Mouse (Mus musculus): ENCODE data around the gene Adgra3.

Adgra3 gene

DNA sequence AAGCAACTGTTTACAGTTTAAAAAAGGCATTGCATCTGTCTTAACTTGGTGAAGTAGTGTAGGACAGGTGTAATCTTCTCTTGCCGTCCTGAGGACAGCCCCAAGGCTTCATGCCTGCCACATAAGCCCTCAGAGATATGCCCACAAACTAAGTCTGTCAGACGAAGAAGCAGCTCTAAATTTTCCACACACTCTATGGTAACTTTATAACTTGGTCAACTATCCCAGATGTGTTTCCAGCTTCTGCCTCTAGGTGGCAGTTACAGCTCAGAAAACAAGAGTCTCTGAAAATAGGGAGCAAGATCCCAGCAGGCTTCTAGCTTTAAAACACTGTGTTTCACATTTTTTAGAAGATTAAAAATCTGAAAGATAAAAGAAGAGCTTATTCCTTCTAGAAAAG, 82.8 kb downstream of the Adgra3 start:
- DNase-seq (ENCODE audit: low read depth, low spot score) = peak; percentile 34

DNA sequence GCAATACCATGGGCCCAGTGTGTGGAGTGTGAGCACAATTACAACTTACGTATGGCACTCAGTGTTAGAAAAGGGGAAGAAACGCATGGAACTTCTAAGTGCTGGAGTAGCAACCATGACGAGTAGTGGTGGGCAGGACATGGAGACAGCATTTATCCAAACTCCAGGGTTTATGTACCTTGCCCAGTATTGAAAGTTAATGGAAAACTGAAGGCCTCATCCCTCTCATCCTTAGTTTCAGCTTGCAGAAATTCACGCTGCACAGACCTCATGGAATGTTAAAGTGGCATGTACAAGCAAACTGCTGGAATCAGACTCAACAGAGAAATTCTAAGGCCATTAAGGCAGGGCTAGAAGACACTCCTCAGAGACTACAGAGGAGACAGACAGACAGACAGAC, 84.6 kb downstream of the Adgra3 start:
- no peak for DNase-seq (ENCODE audit: low read depth, low spot score)

DNA sequence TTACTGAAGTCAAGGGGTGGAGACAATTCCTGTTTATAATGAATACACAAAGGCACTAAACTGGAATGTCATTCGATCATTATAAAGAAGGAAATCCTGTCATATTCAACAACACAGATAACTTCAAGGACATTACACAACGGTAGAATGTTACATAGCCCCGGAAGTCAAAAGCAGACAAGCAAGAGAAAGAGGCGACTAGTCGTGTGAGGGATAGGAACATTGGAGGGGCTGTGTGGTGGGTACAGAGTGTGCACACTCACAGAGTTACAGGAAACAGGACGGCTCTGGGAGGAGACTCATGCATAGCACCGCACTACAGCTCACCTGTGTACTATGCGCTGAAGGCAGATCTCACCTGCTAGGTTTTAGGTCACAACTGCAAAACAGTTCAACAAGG, 89.1 kb downstream of the Adgra3 start:
- DNase-seq (ENCODE audit: low read depth, low spot score) = no peak

DNA sequence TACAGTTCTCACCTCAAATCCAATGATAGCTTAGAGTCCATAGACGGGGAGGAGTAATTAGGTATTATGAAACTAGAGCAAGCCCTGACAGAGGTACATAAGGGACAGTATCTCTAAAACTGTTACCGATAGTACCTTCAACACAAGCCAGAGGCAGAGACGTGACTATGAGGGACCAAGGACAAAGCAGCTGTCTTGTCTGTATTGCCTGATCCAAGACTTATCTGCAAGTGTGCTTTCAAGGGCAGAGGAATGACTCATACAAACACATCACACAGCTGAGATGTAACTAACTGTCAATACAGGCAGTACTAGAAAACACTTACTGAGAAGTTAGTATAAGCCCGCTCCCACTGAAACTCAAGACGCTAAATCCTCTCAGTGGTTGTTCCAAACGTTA, 91.1 kb downstream of the Adgra3 start:
- no peak for DNase-seq (ENCODE audit: low read depth, low spot score)

DNA sequence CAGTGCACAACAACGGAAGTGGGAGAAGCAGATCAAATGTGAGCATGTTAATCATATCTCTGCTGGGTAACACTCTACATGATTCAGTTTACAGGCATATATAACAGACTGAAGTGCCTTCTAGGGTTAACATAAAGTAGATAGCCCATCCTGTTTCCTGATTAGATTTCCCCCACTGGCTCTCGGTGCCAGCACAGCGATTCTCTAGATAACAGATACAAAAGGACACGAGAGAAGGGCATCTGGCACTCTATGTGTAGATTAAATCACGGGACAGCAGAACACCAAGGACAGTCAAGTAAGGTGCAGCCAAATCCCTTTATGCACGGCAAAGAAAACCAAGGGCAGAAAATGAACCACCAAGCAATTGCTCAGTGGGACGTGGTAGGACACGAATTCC, 93.0 kb downstream of the Adgra3 start:
- no peak for DNase-seq (ENCODE audit: low read depth, low spot score)

DNA sequence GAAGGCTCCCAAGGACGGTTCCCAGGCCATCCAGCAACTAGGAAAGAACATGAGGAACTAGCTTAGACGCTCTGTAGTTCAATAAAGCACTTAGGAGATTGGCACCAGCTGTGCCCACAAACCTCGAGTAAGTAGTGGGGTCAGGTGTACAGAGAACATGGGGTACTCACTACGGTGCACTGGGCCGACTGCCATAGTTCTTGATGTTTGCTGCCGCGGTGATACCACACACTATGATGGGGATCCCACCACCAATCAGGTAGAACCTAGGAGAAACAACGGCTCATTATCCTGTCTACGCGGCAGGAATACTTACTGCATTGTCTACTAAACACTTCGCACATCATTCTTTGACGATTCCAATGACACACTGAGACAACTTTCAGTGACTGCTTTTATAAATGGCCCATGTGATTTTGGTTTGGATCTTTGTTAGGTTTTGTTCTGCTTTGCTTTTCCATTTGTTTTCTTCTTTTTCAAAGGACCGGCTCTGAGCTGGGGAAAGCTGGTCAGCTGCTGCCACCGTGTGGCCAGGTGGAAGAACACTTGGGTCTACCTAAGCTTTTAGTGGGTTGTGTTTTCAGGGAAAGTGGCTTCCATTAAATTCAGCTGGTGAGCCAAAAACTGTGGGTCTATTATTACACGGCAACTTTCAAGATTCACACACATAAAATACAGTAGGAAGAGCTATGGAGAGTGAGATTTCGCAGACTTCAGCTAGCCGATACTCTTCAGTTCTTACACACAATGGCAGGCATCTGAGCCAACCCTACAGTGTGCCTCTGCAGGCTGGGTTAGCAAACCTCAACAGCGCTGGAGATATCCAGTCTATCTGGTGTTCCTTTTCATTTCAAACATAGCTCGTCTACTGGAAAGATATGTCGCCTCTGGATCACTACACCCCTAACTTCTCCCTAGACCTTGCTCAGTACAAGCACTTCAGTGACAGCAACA, 97.1 kb downstream of the Adgra3 start:
- DNase-seq (ENCODE audit: low read depth, low spot score) = no peak

DNA sequence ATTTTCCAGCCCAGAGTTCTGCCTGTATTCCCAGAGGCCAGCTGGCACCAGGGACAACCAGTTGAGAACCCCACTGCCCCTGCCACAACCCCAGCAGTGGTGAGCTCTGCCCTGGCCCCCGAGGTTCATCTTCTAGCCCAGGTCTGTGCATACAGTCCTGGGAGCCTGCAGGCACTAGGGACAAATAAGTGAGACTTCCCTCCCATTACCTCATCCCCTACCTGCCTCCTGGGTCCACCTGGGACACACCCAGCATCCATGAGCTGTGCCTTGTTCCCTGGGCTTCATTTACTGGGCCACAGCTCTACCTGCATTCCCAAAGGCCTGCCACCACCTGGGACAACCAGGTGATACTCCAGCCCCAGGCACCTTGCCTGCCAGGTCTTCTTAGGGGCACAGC, 122.5 kb downstream of the Adgra3 start:
- DNase-seq (ENCODE audit: low read depth, low spot score) = no peak

DNA sequence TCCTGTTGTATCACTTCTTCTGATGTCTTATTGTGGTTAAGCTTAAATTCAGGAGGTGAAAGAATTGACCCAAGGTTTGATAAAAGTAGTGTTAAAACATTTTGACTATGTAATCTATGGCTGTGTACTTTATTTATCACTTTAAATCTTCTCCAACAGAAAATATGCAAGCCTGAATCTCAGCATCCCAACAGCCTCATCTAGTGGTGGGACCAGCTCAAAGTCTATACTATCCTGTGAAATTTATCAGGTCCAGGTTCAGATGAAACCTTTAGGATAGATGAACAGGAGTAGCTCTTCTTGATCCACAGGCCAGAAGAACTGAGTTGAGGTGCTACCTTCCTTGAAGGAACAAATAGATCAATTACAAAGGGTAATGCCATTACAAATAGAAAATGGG, 134.1 kb downstream of the Adgra3 start:
- DNase-seq (ENCODE audit: low read depth, low spot score) = no peak

DNA sequence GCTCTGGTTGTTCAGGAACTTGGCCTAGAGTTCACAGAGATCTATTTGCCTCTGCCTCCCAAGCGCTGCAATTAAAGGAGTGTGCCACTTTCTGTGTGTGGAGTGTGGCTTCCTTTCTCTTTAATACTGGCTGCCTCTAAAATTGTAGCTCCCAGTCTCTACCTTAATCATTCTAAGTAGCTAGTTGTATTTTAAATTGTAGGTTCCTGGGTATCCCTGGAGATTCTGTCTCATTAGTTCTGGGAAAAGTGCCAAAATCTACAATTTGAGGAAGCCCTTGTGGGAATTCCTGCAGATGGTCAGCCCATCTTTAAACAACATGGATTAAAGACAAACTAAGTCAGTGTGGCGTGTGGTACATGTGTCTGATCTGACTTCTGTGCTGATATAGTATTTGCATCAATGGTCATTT, 143.1 kb downstream of the Adgra3 start:
- no peak for DNase-seq (ENCODE audit: low read depth, low spot score)
